Mouse (Mus musculus) midbrain, postnatal 0 days (tissue): ENCODE data around the gene Dcps. TPM values are rescaled to one million over a fixed set of nuclear protein-coding genes. Genes with fewer than 3 reads are reported as not detected.
"Not testable (repeated sequence)": the region's sequence is repeated elsewhere in the genome, so short reads cannot be mapped to it uniquely, and the experiment has no call there.

Experiments
- ATAC-seq: fragments of 200-750 bp; cut with Nextera tagmentation; 2 replicates; pipeline ENCODE4 v1.8.0; 2017; ENCODE audit warnings: moderate number of reproducible peaks, mild to moderate bottlenecking, moderate TSS enrichment, moderate library complexity; ENCODE audit not compliant: low FRiP score
- DNase-seq: peaks from one replicate; pipeline ENCODE4 v3.0.0-alpha.2; 2015; ENCODE audit warnings: low spot score
- H3K27ac ChIP-seq: fragments of 300-500 bp; sonication (generic); 2 replicates; pipeline ENCODE4 v1.5.1; 2014; ENCODE audit warnings: low read depth, mild to moderate bottlenecking, low read length, mixed read lengths
- H3K27me3 ChIP-seq: fragments of 300-500 bp; sonication (generic); 2 replicates; pipeline ENCODE4 v1.6.1; 2014; ENCODE audit warnings: low read length, control low read depth, mixed read lengths; ENCODE audit not compliant: insufficient read depth
- H3K36me3 ChIP-seq: fragments of 300-500 bp; sonication (generic); 2 replicates; pipeline ENCODE4 v1.6.1; 2014; ENCODE audit warnings: low read length, control low read depth, mixed read lengths; ENCODE audit not compliant: insufficient read depth
- H3K4me1 ChIP-seq: fragments of 300-500 bp; sonication (generic); 2 replicates; pipeline ENCODE4 v1.6.1; 2014; ENCODE audit warnings: mild to moderate bottlenecking, control low read depth, antibody characterized with exemption, low read length, mixed read lengths; ENCODE audit not compliant: insufficient read depth
- H3K4me2 ChIP-seq: fragments of 300-500 bp; sonication (generic); 2 replicates; pipeline ENCODE4 v1.6.1; 2014; ENCODE audit warnings: low read depth, mild to moderate bottlenecking, low read length, mixed read lengths; ENCODE audit not compliant: poor library complexity, severe bottlenecking
- H3K4me3 ChIP-seq: fragments of 300-500 bp; sonication (generic); 2 replicates; pipeline ENCODE4 v1.5.1; 2014; ENCODE audit warnings: low read depth, mild to moderate bottlenecking, low read length, moderate library complexity
- H3K9ac ChIP-seq: fragments of 300-500 bp; sonication (generic); replicated peaks from 2 replicates; pipeline ENCODE4 v1.6.1; 2014; ENCODE audit warnings: mild to moderate bottlenecking, low read length, moderate library complexity, mixed read lengths; ENCODE audit not compliant: poor library complexity, severe bottlenecking
- H3K9me3 ChIP-seq: fragments of 300-500 bp; sonication (generic); 2 replicates; pipeline ENCODE4 v1.6.1; 2016; ENCODE audit warnings: low read length, control low read depth
- CTCF ChIP-seq: IDR thresholded peaks from 2 replicates; pipeline ENCODE4 v1.5.1; 2016; ENCODE audit warnings: antibody characterized with exemption, mild to moderate bottlenecking
- whole genome bisulfite sequencing: fragments of 180-500 bp; shearing (Covaris S2); extraction: QIAGEN DNeasy Blood & Tissue Kit; methylation state at CpG from one replicate; pipeline ENCODE4 v1.1.7; 2014; 5-methylcytosine and 5-hydroxymethylcytosine counted together
- polyA plus RNA-seq: library from polyadenylated mRNA; unstranded; fragments of >200 nt; fragmentation: Nextera tagmentation; extraction: Ambion mirVana; gene quantifications from 2 replicates; pipeline ENCODE4 v1.2.1, GENCODE M21; 2015
- total RNA-seq: library from RNA; depleted of rRNA; stranded (reverse); fragments of >200 nt; gene quantifications from 2 replicates; pipeline ENCODE4 v1.2.3, GENCODE M21; 2014

Gene Dcps
- total and polyA plus RNA-seq, 2 experiments from 2014 or later = 39.6 to 58.4 TPM

DNA sequence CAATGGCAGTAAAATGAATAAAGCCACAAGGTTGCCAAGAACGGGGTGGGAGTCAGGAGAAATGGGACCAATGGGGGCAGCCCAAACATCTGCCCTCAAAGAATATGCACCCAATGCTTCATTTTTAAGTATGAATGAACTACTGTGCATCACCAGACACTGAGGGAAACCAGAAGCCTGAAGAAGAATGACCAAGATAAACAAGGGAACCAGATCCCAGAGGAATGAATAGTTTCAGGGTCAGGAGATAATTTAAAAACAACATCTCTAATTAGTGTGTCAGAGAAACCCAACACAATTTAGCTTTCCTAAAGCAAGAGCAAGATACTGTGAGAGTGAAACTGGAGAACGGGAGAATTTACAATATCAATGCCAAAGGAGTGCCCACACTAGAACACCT is 15.2 kb downstream of the Dcps start:
- Histone ChIP-seq H3K9ac (no peak overlapping the region), H3K27me3 (no peaks in the 10 kb centered on the region), H3K4me2 (no peak overlapping the region), H3K36me3 (no peaks in the 10 kb centered on the region), H3K4me3 (no peak overlapping the region), H3K9me3 (no peaks in the 10 kb centered on the region), H3K27ac (no peak overlapping the region), H3K4me1 (no peaks in the 10 kb centered on the region)
- ATAC-seq (no peak), DNase-seq (no peak)
- TF ChIP-seq CTCF = no peak
- 89% methylated on average over 2 of the region's 2 CpGs for WGBS

DNA sequence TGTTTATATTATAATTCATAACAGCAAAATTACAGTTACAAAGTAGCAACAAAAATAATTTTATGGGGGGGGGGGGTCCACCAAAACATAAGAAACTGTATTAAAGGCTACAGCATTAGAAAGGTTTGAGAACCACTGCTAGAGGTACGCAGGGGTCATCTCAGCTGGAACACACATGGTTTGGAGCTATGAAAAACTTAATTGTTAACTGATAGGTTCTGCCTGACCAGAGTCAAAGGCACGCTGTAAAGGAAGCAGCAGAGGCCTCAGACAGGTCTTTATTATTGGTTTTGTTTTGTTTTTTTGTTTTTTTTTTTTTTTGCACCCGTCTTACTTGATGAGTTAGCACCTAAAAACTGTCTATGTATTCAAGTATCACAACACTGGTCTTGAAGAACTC is 17.4 kb downstream of the Dcps start:
- TF ChIP-seq CTCF = no peak
- DNase-seq (no peak), ATAC-seq (no peak)
- WGBS = 92% methylated on average over 3 of the region's 3 CpGs
- no peak overlapping the region for H3K27ac ChIP-seq
- H3K9ac ChIP-seq = no peak overlapping the region
- no peaks in the 10 kb centered on the region for H3K27me3 ChIP-seq
- H3K36me3 ChIP-seq = no peaks in the 10 kb centered on the region
- H3K9me3 ChIP-seq = no peaks in the 10 kb centered on the region
- no peak overlapping the region for H3K4me3 ChIP-seq
- H3K4me2 ChIP-seq = no peak overlapping the region
- H3K4me1 ChIP-seq = no peaks in the 10 kb centered on the region

DNA sequence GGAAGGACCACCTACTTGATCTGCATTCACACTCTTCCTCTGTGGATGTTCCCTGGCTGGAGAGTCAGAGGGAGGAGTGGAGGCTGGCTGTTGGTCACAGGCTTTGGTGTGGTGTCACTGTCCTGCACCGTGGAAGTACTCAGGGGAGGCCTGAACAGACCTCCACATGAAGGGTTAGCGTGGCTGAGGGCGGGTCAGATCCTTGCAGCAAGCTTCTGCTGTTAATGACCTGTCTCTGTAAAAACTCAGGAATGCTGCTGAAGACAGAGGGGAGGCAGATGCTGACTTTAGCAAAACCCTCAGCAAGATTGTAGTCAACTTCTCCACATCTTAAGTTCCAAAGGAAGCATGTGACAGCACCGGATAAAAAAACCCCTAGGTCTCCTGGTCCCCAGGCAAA is 19.0 kb downstream of the Dcps start:
- WGBS = 89% methylated on average over 4 of the region's 4 CpGs
- Histone ChIP-seq H3K27ac (no peak overlapping the region), H3K36me3 (no peaks in the 10 kb centered on the region), H3K4me2 (no peak overlapping the region), H3K4me3 (no peak overlapping the region), H3K9ac (no peak overlapping the region), H3K9me3 (no peaks in the 10 kb centered on the region), H3K4me1 (no peaks in the 10 kb centered on the region), H3K27me3 (no peaks in the 10 kb centered on the region)
- DNase-seq (no peak), ATAC-seq (no peak)
- TF ChIP-seq CTCF = no peak

DNA sequence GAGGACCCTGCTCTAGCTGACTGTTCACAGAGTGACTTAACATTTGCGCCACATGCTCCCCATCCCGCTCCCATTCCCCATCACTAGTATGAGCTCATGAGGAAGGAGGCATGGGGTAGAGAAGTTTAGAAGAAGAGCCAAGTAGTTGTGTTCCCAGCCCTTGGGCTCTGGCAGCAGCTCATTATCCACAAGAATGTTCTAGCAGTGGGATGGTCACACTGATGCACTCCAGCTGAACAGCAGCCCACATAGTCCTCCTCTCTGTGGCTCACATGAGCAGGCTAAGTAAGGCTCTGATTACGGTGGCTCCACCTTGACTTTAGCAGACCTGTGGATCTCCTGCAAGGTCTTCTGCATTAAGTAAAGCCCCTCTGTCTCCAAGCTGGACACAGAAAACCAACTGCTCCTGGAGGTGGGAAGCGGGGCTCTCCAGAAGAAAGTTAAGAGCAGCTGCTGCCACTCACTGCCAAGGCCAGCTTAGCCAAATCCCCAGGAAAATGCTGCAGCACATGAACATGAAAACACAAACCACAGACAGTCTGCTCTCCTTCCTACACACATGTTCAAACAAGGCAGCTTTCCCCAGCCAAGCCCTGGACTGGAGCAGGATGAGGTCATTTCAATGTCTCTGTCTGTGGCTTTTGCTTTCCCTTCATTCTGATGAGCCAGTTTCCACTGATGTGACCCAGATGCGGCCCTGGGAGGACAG is 19.7 kb downstream of the Dcps start:
- Histone ChIP-seq H3K27me3 (no peaks in the 10 kb centered on the region), H3K4me3 (no peak overlapping the region), H3K36me3 (no peaks in the 10 kb centered on the region), H3K4me1 (no peaks in the 10 kb centered on the region), H3K9ac (no peak overlapping the region), H3K9me3 (no peaks in the 10 kb centered on the region), H3K4me2 (no peak overlapping the region), H3K27ac (no peak overlapping the region)
- DNase-seq (no peak), ATAC-seq (no peak)
- 98% methylated on average over 5 of the region's 5 CpGs for WGBS
- TF ChIP-seq CTCF = no peak

DNA sequence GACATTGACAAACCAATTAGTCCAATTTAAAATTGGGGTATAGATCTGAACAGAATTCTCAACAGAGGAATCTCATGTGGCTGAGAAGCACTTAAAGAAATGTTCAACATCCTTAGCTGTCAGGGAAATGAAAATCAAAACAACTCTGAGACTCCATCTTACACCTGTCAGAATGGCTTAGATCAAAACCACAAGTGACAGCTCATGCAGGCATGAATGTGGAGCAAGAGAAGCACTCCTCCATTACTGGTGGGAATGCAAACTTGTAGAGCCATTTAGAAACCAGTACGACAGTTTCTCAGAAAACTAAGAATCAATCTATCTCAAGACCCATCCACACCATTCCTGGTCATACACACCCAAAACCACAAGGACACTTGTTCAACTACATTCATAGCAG is 22.9 kb downstream of the Dcps start:
- TF ChIP-seq CTCF = no peak
- 93% methylated on average over 1 of the region's 1 CpGs for WGBS
- no peaks in the 10 kb centered on the region for H3K9me3 ChIP-seq
- no peaks in the 10 kb centered on the region for H3K36me3 ChIP-seq
- no peaks in the 10 kb centered on the region for H3K27me3 ChIP-seq
- no peak overlapping the region for H3K9ac ChIP-seq
- ATAC-seq = no peak
- no peak overlapping the region for H3K4me3 ChIP-seq
- no peak for DNase-seq
- H3K4me2 ChIP-seq = no peak overlapping the region
- no peaks in the 10 kb centered on the region for H3K4me1 ChIP-seq
- H3K27ac ChIP-seq = no peak overlapping the region

DNA sequence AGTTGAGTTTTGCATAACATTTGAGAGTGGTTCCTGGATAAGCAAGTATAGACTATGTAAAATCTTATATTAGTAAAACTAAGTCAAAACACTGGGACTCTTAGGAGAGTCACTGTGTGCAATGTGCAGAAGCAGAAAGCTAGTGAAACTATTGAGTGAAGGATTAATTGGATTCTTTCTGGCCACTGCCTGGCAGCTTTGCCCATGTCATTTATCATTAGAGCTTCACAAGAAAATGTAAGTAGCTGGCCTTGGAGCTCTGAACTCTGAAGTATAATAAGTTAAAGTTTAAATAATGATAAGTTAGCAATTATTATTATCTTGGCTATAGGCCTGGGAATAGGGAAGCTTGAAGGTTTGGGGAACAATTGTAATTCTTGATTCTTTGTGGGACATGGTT is 27.0 kb downstream of the Dcps start:
- H3K27ac ChIP-seq, H3K36me3 ChIP-seq, H3K4me3 ChIP-seq, H3K4me2 ChIP-seq, DNase-seq, H3K27me3 ChIP-seq, ATAC-seq, H3K9me3 ChIP-seq, H3K9ac ChIP-seq, H3K4me1 ChIP-seq: not testable (repeated sequence)

DNA sequence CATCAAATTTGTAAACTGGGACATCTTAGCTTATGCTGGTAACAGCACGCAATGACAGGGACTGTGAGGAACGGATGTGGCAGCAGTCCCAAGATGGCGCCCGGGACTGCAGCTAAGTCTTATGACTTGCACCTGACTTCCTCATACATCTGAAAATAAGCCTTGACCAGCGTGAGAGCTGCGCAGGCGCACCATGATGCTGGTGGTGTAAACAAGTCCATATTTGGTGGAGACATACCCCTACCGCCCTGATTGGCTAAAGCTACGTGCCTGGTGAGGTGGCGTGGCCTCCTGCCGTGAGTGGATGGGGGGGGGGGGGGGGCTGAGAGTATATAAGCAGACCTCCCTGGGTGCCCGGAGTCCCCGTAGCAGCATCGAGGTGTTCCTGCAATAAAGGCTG is 28.6 kb downstream of the Dcps start:
- not testable (repeated sequence) for H3K4me3 ChIP-seq, ATAC-seq, H3K27me3 ChIP-seq, H3K27ac ChIP-seq, H3K36me3 ChIP-seq, H3K4me2 ChIP-seq, DNase-seq, H3K9me3 ChIP-seq, H3K9ac ChIP-seq, H3K4me1 ChIP-seq
- 91% methylated on average over 14 of the region's 14 CpGs for WGBS
